Mouse (Mus musculus) monocyte, adult 59 days (primary cell): ENCODE data around the gene Olfr275. TPM values are rescaled to one million over a fixed set of nuclear protein-coding genes. Genes with fewer than 3 reads are reported as not detected.

Experiments used
- total RNA-seq, 2 experiments: library from RNA; stranded (reverse); gene quantifications; one replicate each; pipeline ENCODE4 v1.2.4; 2023

Olfr275 gene
- total RNA-seq = not detected

GRCm38 (mm10) chr4:52814304-52814703 is at the start of gene Olfr275:
TSS of gene Olfr275 (plus strand) at chr4:52814604.

GRCm38 (mm10) chr4:52859136-52859535 is 44.7 kb downstream of the Olfr275 start, which contains the start of gene Olfr273:
TSS of gene Olfr273 (minus strand) at chr4:52859236.

Other genes starting within 250 kb of the Olfr275 start
- gene Toporsl, start 218.3 kb upstream of the Olfr275 start, total RNA-seq = not detected
- gene Olfr273, start 44.6 kb downstream of the Olfr275 start, total RNA-seq = not detected
- not detected for gene Olfr272, start 104.6 kb downstream of the Olfr275 start, total RNA-seq
- not detected for gene Olfr270, start 149.9 kb downstream of the Olfr275 start, total RNA-seq
- gene Nipsnap3a, start 174.7 kb downstream of the Olfr275 start, total RNA-seq = not detected
- gene Nipsnap3b, start 197.3 kb downstream of the Olfr275 start, total RNA-seq = 10 to 100 TPM; 48.9 to 53.7 TPM